Mouse (Mus musculus): ENCODE measurements at regions not wholly inside any gene's neighbourhood (a gene's known extent, or its start where the extent isn't known, plus 50 kb on each side); places are given as distances from the start of the nearest gene placed in this dataset.
A peak's percentile ranks its signal among the peaks of the same experiment; 100 is the strongest.

- Histone ChIP-seq H3K4me2 (replicated peaks; ENCODE audit: low read depth, low read length, severe bottlenecking) (no peak overlapping the region), H3K27ac (replicated peaks; ENCODE audit: low read depth, low read length) (no peak overlapping the region), H3K4me3 (replicated peaks; ENCODE audit: low read length) (no peak overlapping the region), H3K36me3 (ENCODE audit: control insufficient read depth, insufficient read depth, low read length) (no peaks in the 10 kb centered on the region), H3K27me3 (ENCODE audit: control insufficient read depth, insufficient read depth, low read length) (no peaks in the 10 kb centered on the region), H3K9me3 (ENCODE audit: control insufficient read depth, low read length) (no peaks in the 10 kb centered on the region), H3K9ac (ENCODE audit: low read depth, low read length, severe bottlenecking) (no peak overlapping the region), H3K4me1 (ENCODE audit: control insufficient read depth, insufficient read depth, low read length) (no peaks in the 10 kb centered on the region)
- no peak for TF ChIP-seq POLR2A (IDR thresholded peaks at IDR 0.05; ENCODE audit: borderline replicate concordance, extremely low read depth, insufficient read depth, insufficient read length)
- DNase-seq (ENCODE audit: low spot score) (no peak), ATAC-seq (ENCODE audit: low FRiP score, low read depth) (no peak)
- WGBS = 81% methylated on average over 4 of the region's 4 CpGs
Observed at GRCm38 (mm10) chr2:33991299-33991698, 103.6 kb upstream of the Mvb12b start.

- Histone ChIP-seq H3K4me2 (replicated peaks; ENCODE audit: low read depth, low read length, severe bottlenecking) (no peak overlapping the region), H3K27ac (replicated peaks; ENCODE audit: low read depth, low read length) (no peak overlapping the region), H3K9ac (ENCODE audit: low read depth, low read length, severe bottlenecking) (no peak overlapping the region), H3K4me3 (replicated peaks; ENCODE audit: low read length) (no peak overlapping the region), H3K36me3 (ENCODE audit: control insufficient read depth, insufficient read depth, low read length) (no peaks in the 10 kb centered on the region), H3K9me3 (ENCODE audit: control insufficient read depth, low read length) (no peaks in the 10 kb centered on the region), H3K27me3 (ENCODE audit: control insufficient read depth, insufficient read depth, low read length) (no peaks in the 10 kb centered on the region), H3K4me1 (ENCODE audit: control insufficient read depth, insufficient read depth, low read length) (no peaks in the 10 kb centered on the region)
- DNase-seq (ENCODE audit: low spot score) = no peak
- TF ChIP-seq POLR2A (IDR thresholded peaks at IDR 0.05; ENCODE audit: borderline replicate concordance, extremely low read depth, insufficient read depth, insufficient read length) = no peak
- ATAC-seq (ENCODE audit: low FRiP score, low read depth) = no peak
- 89% methylated on average over 6 of the region's 6 CpGs for WGBS
Observed at GRCm38 (mm10) chr2:33990711-33991110, 103.0 kb upstream of the Mvb12b start.

GRCm38 (mm10) chr2:33989555-33990370 lies 102.0 kb upstream of the Mvb12b start:
- TF ChIP-seq POLR2A (IDR thresholded peaks at IDR 0.05; ENCODE audit: borderline replicate concordance, extremely low read depth, insufficient read depth, insufficient read length) = no peak
- Histone ChIP-seq H3K4me1 (ENCODE audit: control insufficient read depth, insufficient read depth, low read length) (no peaks in the 10 kb centered on the region), H3K36me3 (ENCODE audit: control insufficient read depth, insufficient read depth, low read length) (no peaks in the 10 kb centered on the region), H3K9me3 (ENCODE audit: control insufficient read depth, low read length) (no peaks in the 10 kb centered on the region), H3K4me2 (replicated peaks; ENCODE audit: low read depth, low read length, severe bottlenecking) (no peak overlapping the region), H3K27ac (replicated peaks; ENCODE audit: low read depth, low read length) (no peak overlapping the region), H3K9ac (ENCODE audit: low read depth, low read length, severe bottlenecking) (no peak overlapping the region), H3K4me3 (replicated peaks; ENCODE audit: low read length) (no peak overlapping the region), H3K27me3 (ENCODE audit: control insufficient read depth, insufficient read depth, low read length) (no peaks in the 10 kb centered on the region)
- WGBS = 66% methylated on average over 12 of the region's 12 CpGs
- DNase-seq (ENCODE audit: low spot score) (no peak), ATAC-seq (ENCODE audit: low FRiP score, low read depth) (no peak)

- H3K36me3 ChIP-seq (ENCODE audit: control insufficient read depth, insufficient read depth, low read length) = no peaks in the 10 kb centered on the region
- H3K9me3 ChIP-seq (ENCODE audit: control insufficient read depth, low read length) = no peaks in the 10 kb centered on the region
- no peak overlapping the region for H3K27ac ChIP-seq (replicated peaks; ENCODE audit: low read depth, low read length)
- ATAC-seq (ENCODE audit: low FRiP score, low read depth) = no peak
- DNase-seq (ENCODE audit: low spot score) = peak; percentile 58
- no peak overlapping the region for H3K4me3 ChIP-seq (replicated peaks; ENCODE audit: low read length)
- H3K9ac ChIP-seq (ENCODE audit: low read depth, low read length, severe bottlenecking) = no peak overlapping the region
- no peaks in the 10 kb centered on the region for H3K27me3 ChIP-seq (ENCODE audit: control insufficient read depth, insufficient read depth, low read length)
- WGBS = 21% methylated on average over 4 of the region's 4 CpGs
- no peak for TF ChIP-seq POLR2A (IDR thresholded peaks at IDR 0.05; ENCODE audit: borderline replicate concordance, extremely low read depth, insufficient read depth, insufficient read length)
- H3K4me1 ChIP-seq (ENCODE audit: control insufficient read depth, insufficient read depth, low read length) = no peaks in the 10 kb centered on the region
- H3K4me2 ChIP-seq (replicated peaks; ENCODE audit: low read depth, low read length, severe bottlenecking) = no peak overlapping the region
Observed at GRCm38 (mm10) chr2:33986420-33986819, 98.7 kb upstream of the Mvb12b start.

GRCm38 (mm10) chr2:33985316-33985715 lies 97.6 kb upstream of the Mvb12b start:
- no peak for DNase-seq (ENCODE audit: low spot score)
- Histone ChIP-seq H3K4me3 (replicated peaks; ENCODE audit: low read length) (no peak overlapping the region), H3K27ac (replicated peaks; ENCODE audit: low read depth, low read length) (no peak overlapping the region), H3K27me3 (ENCODE audit: control insufficient read depth, insufficient read depth, low read length) (no peaks in the 10 kb centered on the region), H3K9ac (ENCODE audit: low read depth, low read length, severe bottlenecking) (no peak overlapping the region), H3K4me1 (ENCODE audit: control insufficient read depth, insufficient read depth, low read length) (no peaks in the 10 kb centered on the region), H3K4me2 (replicated peaks; ENCODE audit: low read depth, low read length, severe bottlenecking) (no peak overlapping the region), H3K9me3 (ENCODE audit: control insufficient read depth, low read length) (no peaks in the 10 kb centered on the region), H3K36me3 (ENCODE audit: control insufficient read depth, insufficient read depth, low read length) (no peaks in the 10 kb centered on the region)
- no peak for TF ChIP-seq POLR2A (IDR thresholded peaks at IDR 0.05; ENCODE audit: borderline replicate concordance, extremely low read depth, insufficient read depth, insufficient read length)
- no peak for ATAC-seq (ENCODE audit: low FRiP score, low read depth)
- 72% methylated on average over 11 of the region's 11 CpGs for WGBS
